Mouse (Mus musculus) embryo, embryonic 10.5 days (tissue): ENCODE results near the gene Gadd45gip1.

Source experiments
- DNase-seq: peaks from one replicate; pipeline ENCODE4 v3.0.0-alpha.2; 2015; ENCODE audit warnings: low spot score

Gadd45gip1 gene

DNA sequence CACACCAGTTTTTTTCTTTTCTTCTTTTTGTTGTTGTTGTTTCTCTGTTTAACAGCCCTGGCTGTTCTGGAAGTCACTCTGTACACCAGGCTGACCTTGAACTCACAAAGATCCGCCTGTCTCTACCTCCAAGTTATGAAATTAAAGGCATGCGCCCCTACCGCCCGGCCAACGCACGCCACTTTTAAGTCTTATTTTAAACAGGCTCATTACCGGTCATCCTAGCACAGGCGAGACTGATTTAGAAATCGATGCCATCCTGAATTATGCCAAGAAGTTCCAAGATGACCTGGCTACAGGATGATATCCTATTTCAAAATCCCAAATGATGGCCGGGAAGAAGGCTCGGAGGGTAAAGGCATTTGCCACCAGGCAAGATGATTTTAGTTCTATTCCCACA lies at the start of gene Gadd45gip1:
Gene Gadd45gip1 (plus strand): TSS at position 33 of the 400 bp plus-strand sequence.
- no peak for DNase-seq

DNA sequence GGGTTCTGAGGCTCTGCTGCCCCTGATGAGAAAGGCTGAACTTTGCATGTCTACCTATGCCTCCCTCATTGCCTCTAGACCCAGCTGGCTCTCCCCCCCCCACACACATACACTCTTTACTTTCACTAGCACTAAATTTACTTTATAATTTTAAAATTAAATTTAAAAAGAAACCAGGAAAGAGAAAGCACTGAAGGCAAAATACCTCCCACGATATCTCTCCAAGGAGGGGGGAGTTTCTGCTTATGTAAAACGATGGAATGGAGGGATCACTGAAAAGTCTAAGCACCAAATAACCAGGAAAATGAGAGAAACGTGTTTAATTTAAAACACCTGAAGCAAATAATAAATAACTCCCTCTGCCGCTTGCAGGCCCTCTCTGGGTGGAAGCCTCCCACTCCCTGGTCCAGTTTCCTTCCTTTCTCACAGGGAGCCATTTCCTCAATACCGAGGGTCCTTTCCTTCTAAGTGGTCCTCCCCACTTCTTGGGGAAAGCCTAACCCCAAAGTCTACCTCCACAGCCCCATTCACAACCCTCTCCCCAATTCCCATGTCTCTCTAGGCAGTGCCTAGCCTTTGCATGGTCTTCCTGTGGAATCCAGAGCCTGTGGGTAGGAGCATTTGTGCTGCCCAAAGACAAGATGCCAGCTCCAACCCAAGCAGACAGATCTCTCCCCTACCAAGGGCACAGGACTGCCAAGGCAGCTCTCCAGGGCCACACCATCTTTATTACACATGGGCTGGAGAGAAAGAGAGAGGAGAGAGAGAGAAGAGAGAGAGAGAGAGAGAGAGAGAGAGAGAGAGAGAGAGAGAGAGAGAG lies 49.4 kb upstream of the Gadd45gip1 start:
- peak; percentile 32 for DNase-seq

- no peak for DNase-seq
Observed at GRCm38 (mm10) chr8:84782680-84783079, 48.6 kb upstream of the Gadd45gip1 start.

- DNase-seq, result peak; percentile 52
Observed at GRCm38 (mm10) chr8:84783198-84783918, 48.0 kb upstream of the Gadd45gip1 start.

- DNase-seq, result peak; percentile 46
Observed at GRCm38 (mm10) chr8:84783919-84784581, 47.3 kb upstream of the Gadd45gip1 start.

DNA sequence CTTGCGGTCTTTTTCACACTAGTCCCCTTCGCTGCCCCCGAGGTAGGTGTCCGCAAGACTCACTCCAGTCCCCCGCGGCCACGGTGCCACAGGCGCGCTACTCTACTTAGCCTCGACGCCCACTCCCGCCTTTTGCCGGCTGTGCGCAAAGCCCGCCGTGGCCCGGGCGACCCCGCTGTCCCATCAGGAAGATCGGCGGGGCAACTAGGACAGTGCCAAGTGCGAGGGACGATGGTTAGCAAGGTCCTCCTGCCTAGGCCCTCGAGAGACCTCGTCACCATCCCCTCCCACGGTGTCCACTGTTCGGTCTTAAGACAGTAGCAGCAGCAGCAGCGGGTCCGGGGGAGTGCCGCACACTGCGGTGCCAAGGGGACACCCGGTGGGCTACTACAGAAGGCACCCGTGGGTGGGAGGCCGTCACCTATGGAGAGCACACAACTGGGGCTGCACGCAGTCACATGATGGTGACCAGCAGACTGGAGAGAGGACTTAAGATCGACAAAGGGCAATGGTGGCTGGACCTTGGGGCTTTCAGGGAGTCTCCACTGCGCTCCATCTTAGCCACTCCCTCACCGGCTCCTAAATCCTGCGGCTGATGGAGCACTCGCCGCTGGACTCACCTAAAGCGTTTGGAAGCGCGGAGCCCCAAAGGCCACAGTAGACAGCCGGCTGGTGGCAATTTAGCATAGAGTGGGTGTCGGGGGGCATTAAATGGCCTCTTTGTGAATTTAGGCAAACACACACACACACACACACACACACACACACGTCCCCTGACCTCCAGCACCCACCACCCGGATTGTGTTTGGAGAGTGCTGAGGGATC lies 46.4 kb upstream of the Gadd45gip1 start:
- peak; percentile 42 for DNase-seq

GRCm38 (mm10) chr8:84785506-84785755 lies 45.9 kb upstream of the Gadd45gip1 start:
- DNase-seq, result peak; percentile 9

DNA sequence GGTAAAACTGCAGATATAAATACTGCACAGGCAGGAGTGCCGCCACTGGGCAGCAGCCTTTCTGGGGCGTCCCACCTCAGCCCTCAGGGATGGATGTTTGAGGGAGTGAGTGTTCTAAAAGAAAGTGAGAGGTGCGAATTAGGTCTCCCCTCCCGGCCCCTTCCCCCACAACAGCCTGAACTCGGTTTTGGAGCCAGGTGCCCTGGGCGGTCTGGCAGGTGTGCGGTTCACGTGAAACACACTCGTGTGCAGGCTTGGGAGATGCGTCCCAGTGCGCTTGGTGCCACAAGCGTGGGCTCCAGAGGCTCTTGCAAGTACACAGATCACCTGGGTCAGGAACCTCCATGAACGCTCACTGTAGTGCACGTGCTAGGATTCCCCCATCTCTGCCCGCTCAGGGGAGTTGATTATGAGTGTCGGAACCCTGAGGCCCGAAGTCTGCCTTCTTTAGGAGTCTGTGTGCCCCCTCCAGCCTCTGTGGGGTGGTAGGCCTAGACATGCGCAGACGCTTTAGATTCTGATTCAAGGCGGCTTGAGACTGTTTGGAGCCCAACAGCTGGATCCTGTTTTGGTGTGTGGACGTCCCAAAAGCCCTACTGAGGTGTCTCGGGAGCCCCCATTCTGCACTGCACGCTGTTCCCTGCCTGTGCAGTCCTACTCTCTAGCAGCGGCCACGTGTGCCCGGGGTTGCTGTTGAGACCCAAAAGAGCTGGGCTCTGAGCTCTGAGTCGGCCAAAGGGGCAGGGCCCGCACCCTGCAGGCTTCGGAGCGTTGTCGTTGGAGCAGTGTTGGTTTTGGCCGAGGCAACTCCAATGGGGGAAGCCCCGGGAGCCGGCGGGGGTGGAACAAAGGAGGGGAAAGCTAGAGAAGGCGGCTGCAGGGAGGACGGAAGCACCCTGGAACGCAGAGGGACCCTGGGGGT lies 45.3 kb upstream of the Gadd45gip1 start:
- DNase-seq, result peak; percentile 24

GRCm38 (mm10) chr8:84786801-84787467 lies 44.4 kb upstream of the Gadd45gip1 start:
- DNase-seq, result peak; percentile 14

DNA sequence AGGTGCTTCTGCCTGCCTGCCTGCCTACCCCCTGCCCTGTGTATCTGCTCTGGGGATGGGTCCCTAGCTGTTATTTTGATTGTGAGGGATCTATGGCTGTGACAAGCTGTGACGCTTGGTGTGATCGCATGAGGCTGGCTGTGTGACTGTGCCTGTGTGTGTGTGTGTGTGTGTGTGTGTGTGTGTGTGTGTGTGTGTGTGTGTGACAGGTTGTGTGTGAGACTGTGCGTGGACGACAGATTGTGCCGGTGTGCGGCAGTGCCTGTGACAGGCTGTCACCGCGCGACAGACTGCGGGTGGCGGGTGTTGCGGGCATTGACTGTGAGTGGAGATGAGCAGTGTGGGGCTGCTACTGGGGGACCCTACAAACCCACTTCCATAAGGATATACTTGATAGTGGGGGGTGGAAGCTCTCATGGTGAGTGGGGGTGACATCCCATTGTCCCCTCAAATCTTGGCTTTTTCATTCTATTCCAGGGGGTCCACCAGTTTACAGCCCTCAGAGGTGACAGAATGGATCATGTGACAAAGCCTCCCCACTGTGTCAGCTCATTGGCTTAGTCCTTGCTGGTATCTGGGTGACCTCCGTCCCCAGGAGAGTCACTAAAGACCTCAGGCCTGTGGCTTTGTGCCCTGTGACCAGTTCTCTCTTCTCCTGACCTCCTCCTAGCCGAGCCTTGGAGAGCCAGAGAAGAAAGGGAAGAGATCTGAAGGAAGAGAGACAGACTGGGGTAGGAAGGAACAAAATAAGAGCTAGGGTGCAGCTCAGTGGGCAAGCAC lies 43.6 kb upstream of the Gadd45gip1 start:
- no peak for DNase-seq

GRCm38 (mm10) chr8:84788896-84789295 lies 42.4 kb upstream of the Gadd45gip1 start:
- no peak for DNase-seq

DNA sequence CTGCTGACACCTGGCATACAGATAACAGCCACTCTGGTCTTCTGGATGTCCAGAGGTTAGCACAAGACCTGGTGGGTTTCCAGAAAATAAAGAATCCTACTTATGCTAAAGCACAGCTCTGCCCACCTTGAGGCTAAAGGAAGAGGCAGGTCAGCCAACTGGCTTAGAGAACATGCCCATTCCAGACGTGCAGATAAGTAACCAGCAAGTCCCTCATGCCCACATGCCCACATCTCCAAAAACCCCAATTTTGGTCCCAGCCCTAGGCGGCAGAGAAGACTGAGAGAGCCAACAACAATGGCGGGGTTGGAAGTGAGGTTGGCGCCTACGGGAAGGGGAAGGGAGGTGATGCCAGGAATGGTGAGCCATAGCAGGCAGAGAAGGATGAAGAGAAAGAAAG lies 42.0 kb upstream of the Gadd45gip1 start:
- DNase-seq, result no peak

DNA sequence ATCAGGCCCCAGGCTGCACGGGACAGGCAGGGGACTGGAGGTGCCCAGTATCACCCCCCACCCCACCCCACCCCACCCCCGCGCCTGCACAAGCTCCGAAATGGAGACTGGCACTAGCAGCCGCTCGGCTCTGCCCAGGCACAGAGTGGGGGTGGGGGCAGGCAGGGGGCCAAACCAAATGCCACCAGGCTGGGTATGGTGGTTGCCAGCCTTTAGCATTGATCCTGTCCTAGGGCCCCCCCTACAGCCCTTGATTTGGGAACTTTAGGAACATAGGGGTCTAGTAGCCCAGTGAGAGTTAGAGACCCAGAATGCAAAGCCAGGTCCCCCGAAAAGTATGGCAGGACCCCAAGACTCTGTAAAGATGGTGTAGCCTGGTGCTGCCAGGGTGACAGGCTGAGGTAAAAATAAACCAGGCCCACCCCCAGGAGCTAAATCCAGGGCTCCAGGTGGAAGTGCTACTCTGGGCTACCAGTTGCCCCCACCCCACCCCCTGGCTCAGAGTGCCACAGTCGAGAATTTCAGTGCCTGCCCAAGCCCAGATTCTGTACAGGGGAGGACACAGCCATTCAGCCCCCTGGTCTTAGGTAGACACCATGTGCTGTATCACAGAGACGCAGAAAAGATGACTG lies 41.4 kb upstream of the Gadd45gip1 start:
- DNase-seq, result no peak

GRCm38 (mm10) chr8:84790537-84790936 lies 40.8 kb upstream of the Gadd45gip1 start:
- DNase-seq, result no peak

- DNase-seq, result no peak
Observed at GRCm38 (mm10) chr8:84792429-84792947, 38.8 kb upstream of the Gadd45gip1 start.

DNA sequence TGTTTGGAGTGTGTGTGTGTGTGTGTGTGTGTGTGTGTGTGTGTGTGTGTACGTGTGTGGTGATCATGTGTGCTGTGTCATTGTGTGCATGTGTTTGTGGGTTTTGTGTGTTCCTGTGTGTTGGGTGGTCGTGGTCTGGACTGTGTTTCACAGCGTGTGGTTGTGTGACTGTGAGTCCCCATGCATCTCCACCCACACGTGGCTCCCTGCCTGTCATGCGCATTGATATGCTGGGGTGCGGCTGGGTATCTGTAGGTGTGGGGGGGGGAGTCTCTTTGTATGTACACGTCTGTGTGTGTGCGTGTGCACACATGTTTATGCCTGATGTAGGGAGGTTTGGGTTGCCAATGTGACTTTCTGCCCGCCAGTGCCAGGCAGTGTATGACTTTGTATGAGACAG lies 38.2 kb upstream of the Gadd45gip1 start:
- DNase-seq, result no peak

- DNase-seq, result no peak
Observed at GRCm38 (mm10) chr8:84793791-84794485, 37.4 kb upstream of the Gadd45gip1 start.

DNA sequence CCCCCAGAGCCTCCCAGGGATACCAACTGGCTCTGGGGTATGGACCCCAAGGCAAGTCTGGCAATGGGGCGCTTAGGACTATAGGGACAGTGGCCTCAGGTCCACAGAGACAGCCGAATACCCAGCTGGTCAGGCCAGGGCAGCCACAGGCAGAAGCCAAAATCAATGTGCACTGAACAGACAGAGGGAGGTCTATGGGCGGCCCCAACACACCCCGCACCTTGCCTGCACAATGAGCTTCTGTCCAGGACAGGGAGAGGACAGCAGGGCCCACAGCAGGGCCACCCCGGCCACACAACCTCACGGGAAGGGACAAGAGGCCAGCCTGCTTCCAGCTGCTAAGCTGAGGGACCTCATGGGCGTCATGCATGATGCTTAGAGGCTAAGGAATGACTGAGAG lies 36.8 kb upstream of the Gadd45gip1 start:
- DNase-seq, result no peak
